Mouse (Mus musculus) midbrain, embryonic 11.5 days (tissue): ENCODE data around the gene Dgat2. TPM values are rescaled to one million over a fixed set of nuclear protein-coding genes. Genes with fewer than 3 reads are reported as not detected.

Experiments
- ATAC-seq: fragments of 200-750 bp; cut with Nextera tagmentation; 2 replicates; pipeline ENCODE4 v1.8.0; 2017; ENCODE audit warnings: moderate TSS enrichment, moderate library complexity; ENCODE audit not compliant: low FRiP score
- DNase-seq: peaks from one replicate; pipeline ENCODE4 v3.0.0; 2015; ENCODE audit warnings: low spot score; ENCODE audit errors: missing footprints
- H3K27ac ChIP-seq: fragments of 300-500 bp; sonication (generic); 2 replicates; pipeline ENCODE4 v1.5.1; 2014; ENCODE audit warnings: low read depth, low read length
- H3K27me3 ChIP-seq: fragments of 300-500 bp; sonication (generic); 2 replicates; pipeline ENCODE4 v1.6.1; 2014; ENCODE audit warnings: mild to moderate bottlenecking, low read length, moderate library complexity, mixed read lengths; ENCODE audit not compliant: control insufficient read depth, insufficient read depth
- H3K36me3 ChIP-seq: fragments of 300-500 bp; sonication (generic); 2 replicates; pipeline ENCODE4 v1.6.1; 2014; ENCODE audit warnings: mild to moderate bottlenecking, low read length, moderate library complexity, mixed read lengths; ENCODE audit not compliant: control insufficient read depth, insufficient read depth
- H3K4me1 ChIP-seq: fragments of 300-500 bp; sonication (generic); 2 replicates; pipeline ENCODE4 v1.6.1; 2014; ENCODE audit warnings: low read length; ENCODE audit not compliant: control insufficient read depth, insufficient read depth
- H3K4me2 ChIP-seq: fragments of 300-500 bp; sonication (generic); 2 replicates; pipeline ENCODE4 v1.6.1; 2014; ENCODE audit warnings: mild to moderate bottlenecking, moderate library complexity
- H3K4me3 ChIP-seq: fragments of 300-500 bp; sonication (generic); 2 replicates; pipeline ENCODE4 v1.5.1; 2014; ENCODE audit warnings: low read depth, low read length
- H3K9ac ChIP-seq: fragments of 300-500 bp; sonication (generic); 2 replicates; pipeline ENCODE4 v1.6.1; 2014; ENCODE audit warnings: low read length
- H3K9me3 ChIP-seq: fragments of 300-500 bp; sonication (generic); 2 replicates; pipeline ENCODE4 v1.6.1; 2016; ENCODE audit warnings: low read length; ENCODE audit not compliant: control insufficient read depth
- WGBS: fragments of 180-500 bp; shearing (Covaris S2); extraction: QIAGEN DNeasy Blood & Tissue Kit; methylation state at CpG from one replicate; pipeline ENCODE4 v1.1.7; 2014; 5-methylcytosine and 5-hydroxymethylcytosine counted together
- polyA plus RNA-seq: library from polyadenylated mRNA; unstranded; fragments of >200 nt; fragmentation: Nextera tagmentation; extraction: Ambion mirVana; gene quantifications from 2 replicates; pipeline ENCODE4 v1.2.1, GENCODE M21; 2014

The Dgat2 gene
- polyA plus RNA-seq, 1 experiment from 2014 or later, result 9.8 TPM

DNA sequence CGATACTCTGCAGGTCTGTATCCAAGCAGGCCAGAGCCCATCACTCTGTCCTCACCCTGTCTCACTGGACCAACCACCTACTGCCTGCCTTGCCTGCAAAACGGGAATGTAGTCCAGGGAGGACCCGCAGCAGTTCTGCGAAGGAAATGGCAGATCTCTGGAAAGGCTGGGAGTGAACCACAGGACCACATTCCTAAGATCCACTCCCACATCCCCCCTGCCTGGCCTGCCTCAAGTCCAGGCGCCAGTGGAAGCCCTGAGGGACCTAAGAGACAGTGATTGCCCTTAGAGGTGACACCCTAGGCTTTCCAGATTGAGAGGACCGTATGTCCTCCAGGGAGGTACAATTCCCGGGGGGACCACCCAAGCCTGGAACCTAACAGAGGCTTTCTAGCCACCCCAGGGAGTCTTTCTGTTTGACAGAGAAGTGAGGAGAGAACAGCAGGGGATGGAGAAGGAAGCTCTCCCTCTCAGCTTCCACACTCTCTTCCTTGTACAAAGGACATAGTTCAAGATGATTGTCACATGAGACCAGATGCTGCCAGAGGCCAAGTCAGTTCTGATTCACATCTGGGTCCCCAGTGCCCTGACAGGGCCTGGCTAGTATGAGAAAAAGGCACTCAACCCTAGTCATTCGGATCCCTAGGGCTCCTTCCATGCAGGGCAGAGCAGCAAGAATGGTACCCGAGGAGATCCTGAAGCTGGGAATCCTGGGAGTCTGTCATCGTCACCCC lies 10.6 kb downstream of the Dgat2 start:
- Histone ChIP-seq H3K4me3 (no peak overlapping the region), H3K9ac (no peak overlapping the region), H3K4me2 (no peak overlapping the region), H3K9me3 (no peaks in the 10 kb centered on the region), H3K27me3 (no peaks in the 10 kb centered on the region), H3K27ac (no peak overlapping the region), H3K36me3 (no peaks in the 10 kb centered on the region), H3K4me1 (no peaks in the 10 kb centered on the region)
- no peak for DNase-seq
- WGBS, result 73% methylated on average over 10 of the region's 10 CpGs
- no peak for ATAC-seq

DNA sequence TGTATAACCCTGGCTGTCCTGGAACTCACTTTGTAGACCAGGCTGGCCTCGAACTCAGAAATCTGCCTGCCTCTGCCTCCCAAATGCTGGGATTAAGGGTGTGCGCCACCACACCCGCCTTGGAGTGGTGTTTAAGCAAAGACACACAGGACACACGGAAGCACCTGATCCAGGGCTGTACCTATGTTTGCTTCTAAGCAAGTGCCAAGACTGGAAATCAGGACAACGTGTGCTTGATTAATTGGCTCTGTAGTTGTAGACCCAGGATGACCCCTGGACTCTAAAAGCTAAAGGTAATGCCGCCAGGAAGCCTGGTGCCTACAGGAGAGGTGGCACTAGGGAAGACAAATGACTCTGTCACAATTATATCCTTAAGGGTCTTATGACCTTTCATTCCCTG lies 12.0 kb downstream of the Dgat2 start:
- Histone ChIP-seq H3K36me3 (no peaks in the 10 kb centered on the region), H3K9ac (no peak overlapping the region), H3K27me3 (no peaks in the 10 kb centered on the region), H3K4me1 (no peaks in the 10 kb centered on the region), H3K4me2 (no peak overlapping the region), H3K27ac (no peak overlapping the region), H3K9me3 (no peaks in the 10 kb centered on the region), H3K4me3 (no peak overlapping the region)
- DNase-seq (no peak), ATAC-seq (no peak)
- WGBS, result 91% methylated on average over 6 of the region's 6 CpGs

DNA sequence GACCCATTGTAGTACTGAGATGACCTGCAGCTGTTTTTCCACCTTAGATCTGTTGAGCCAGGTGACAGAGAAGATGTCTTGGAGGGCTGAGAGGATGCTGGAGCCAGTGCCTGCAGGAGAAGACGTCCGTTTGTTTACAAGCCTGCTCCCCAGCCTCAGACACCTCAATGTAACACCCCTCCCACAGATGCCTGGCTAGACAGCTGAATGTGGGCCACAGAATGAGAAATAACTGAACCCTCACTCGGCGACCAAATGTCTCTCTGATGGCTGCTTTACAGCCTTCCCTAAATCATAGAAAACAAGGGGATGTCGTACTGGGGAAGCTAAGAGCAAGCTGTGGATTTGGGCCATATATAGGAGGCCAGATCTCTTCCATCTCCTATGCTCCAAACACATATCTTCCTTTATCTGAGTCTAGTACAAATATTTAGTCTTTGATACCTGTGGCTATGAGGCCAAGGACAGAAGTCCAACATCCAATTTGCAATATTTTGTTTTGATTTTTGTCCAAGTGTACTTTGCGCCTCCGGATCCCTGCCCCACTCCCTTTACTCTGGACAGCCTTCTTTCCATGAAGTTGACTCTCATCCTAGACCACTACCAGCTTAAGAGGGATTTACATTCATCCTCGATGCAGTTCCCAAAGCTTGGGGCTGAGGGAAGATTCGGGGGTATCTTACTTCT lies 12.7 kb downstream of the Dgat2 start:
- Histone ChIP-seq H3K4me1 (no peaks in the 10 kb centered on the region), H3K4me2 (no peak overlapping the region), H3K36me3 (no peaks in the 10 kb centered on the region), H3K9me3 (no peaks in the 10 kb centered on the region), H3K4me3 (no peak overlapping the region), H3K9ac (no peak overlapping the region), H3K27ac (no peak overlapping the region), H3K27me3 (no peaks in the 10 kb centered on the region)
- DNase-seq (no peak), ATAC-seq (no peak)
- 91% methylated on average over 9 of the region's 9 CpGs for WGBS

- Histone ChIP-seq H3K9me3 (no peaks in the 10 kb centered on the region), H3K4me1 (no peaks in the 10 kb centered on the region), H3K27me3 (no peaks in the 10 kb centered on the region), H3K27ac (no peak overlapping the region), H3K4me3 (no peak overlapping the region), H3K9ac (no peak overlapping the region), H3K36me3 (no peaks in the 10 kb centered on the region), H3K4me2 (no peak overlapping the region)
- no peak for DNase-seq
- no peak for ATAC-seq
- 86% methylated on average over 6 of the region's 6 CpGs for WGBS
Measured at GRCm38 (mm10) chr7:99168756-99169155, 13.8 kb downstream of the Dgat2 start.

DNA sequence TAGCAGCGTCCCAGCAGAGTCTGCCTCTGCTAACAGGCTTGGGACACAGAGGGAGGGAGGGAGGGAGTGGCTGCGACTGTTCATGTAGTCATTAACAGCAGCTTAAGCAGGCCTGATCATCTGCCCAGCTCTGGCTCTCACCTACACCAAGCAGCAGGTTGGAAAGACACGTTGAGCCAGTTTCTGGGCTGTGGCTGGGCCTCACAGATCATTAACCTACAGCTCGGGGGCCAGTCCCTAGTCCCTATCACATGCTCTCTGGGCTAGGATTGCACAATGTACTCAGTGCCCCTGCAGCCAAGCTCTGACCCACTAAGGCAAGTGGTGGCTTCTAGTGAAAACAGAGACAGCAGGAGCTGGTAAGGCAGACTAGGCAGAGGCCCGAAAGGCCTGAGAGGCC lies 14.6 kb downstream of the Dgat2 start:
- 71% methylated on average over 5 of the region's 5 CpGs for WGBS
- DNase-seq, result no peak

GRCm38 (mm10) chr7:99166159-99166558 lies 16.4 kb downstream of the Dgat2 start:
- Histone ChIP-seq H3K4me1 (no peaks in the 10 kb centered on the region), H3K9ac (no peak overlapping the region), H3K27me3 (no peaks in the 10 kb centered on the region), H3K36me3 (no peaks in the 10 kb centered on the region), H3K9me3 (no peaks in the 10 kb centered on the region), H3K4me2 (no peak overlapping the region), H3K27ac (no peak overlapping the region), H3K4me3 (no peak overlapping the region)
- 87% methylated on average over 8 of the region's 8 CpGs for WGBS
- ATAC-seq (no peak), DNase-seq (no peak)

More for the DNA sequence above, 14.6 kb downstream of the Dgat2 start:
- H3K4me3 ChIP-seq, result no peak overlapping the region
- no peak for ATAC-seq
- no peak overlapping the region for H3K4me2 ChIP-seq
- no peak overlapping the region for H3K27ac ChIP-seq
- no peaks in the 10 kb centered on the region for H3K9me3 ChIP-seq
- H3K36me3 ChIP-seq, result no peaks in the 10 kb centered on the region
- H3K4me1 ChIP-seq, result no peaks in the 10 kb centered on the region
- no peaks in the 10 kb centered on the region for H3K27me3 ChIP-seq
- no peak overlapping the region for H3K9ac ChIP-seq

DNA sequence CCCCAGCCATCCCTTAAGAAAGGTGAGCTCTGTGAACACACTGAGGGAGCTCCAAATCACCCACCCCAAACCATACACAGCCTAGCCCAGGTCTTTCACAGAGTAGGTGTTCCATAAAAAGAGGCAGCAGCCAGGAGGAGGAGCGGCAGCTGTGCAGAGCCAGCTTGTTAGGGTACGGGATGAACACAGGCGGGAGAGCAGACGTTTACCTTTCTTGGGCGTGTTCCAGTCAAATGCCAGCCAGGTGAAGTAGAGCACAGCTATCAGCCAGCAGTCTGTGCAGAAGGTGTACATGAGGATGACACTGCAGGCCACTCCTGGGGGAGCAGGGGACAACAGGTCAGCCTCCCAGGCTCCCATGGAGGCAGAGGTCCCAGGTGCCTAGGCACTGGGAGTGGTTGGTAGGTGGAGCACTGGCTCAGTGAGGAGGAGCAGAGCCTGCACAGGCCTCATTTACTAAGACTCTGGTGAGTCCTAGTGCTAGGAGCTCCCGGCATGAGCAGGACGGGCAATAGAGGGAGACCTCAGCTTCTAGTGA lies 17.6 kb downstream of the Dgat2 start:
- H3K4me3 ChIP-seq, result no peak overlapping the region
- no peaks in the 10 kb centered on the region for H3K36me3 ChIP-seq
- no peak for ATAC-seq
- H3K4me1 ChIP-seq, result no peaks in the 10 kb centered on the region
- H3K27ac ChIP-seq, result no peak overlapping the region
- DNase-seq, result no peak
- no peaks in the 10 kb centered on the region for H3K9me3 ChIP-seq
- H3K9ac ChIP-seq, result no peak overlapping the region
- no peak overlapping the region for H3K4me2 ChIP-seq
- 92% methylated on average over 7 of the region's 7 CpGs for WGBS
- no peaks in the 10 kb centered on the region for H3K27me3 ChIP-seq

GRCm38 (mm10) chr7:99162462-99162861 lies 20.1 kb downstream of the Dgat2 start:
- ATAC-seq (no peak), DNase-seq (no peak)
- Histone ChIP-seq H3K4me3 (no peak overlapping the region), H3K36me3 (no peaks in the 10 kb centered on the region), H3K4me2 (no peak overlapping the region), H3K4me1 (no peaks in the 10 kb centered on the region), H3K9me3 (no peaks in the 10 kb centered on the region), H3K27me3 (no peaks in the 10 kb centered on the region), H3K9ac (no peak overlapping the region), H3K27ac (no peak overlapping the region)
- WGBS, result 89% methylated on average over 7 of the region's 7 CpGs

DNA sequence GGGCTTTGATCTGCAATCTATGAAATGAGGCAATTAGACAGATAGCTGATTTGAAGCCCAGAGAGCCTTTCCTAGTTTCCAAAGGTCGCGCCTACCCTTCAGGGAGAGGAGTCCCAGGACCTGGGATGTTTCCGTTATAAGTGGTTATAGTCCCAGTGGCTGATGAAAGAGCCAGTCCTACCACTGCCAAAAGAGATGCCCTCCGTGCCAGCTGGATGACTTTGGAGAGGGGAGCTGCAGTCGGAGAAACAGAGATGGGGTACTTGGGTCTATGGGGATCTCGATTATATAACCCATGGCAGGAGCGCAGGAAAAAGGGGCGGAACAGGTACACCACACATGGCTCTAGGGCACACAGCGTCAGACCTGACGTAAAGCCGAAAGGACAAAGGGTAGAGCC lies 20.6 kb downstream of the Dgat2 start:
- Histone ChIP-seq H3K4me1 (no peaks in the 10 kb centered on the region), H3K4me2 (no peak overlapping the region), H3K27ac (no peak overlapping the region), H3K9ac (no peak overlapping the region), H3K27me3 (no peaks in the 10 kb centered on the region), H3K4me3 (no peak overlapping the region), H3K9me3 (no peaks in the 10 kb centered on the region), H3K36me3 (no peaks in the 10 kb centered on the region)
- DNase-seq (no peak), ATAC-seq (no peak)
- WGBS, result 90% methylated on average over 11 of the region's 11 CpGs
